Mouse (Mus musculus): ENCODE data around the gene Cdk15. TPM values are rescaled to one million over a fixed set of nuclear protein-coding genes. Genes with fewer than 3 reads are reported as not detected.

The Cdk15 gene
- polyA plus RNA-seq, 1 experiment from 2014 or later: 0.18 TPM

DNA sequence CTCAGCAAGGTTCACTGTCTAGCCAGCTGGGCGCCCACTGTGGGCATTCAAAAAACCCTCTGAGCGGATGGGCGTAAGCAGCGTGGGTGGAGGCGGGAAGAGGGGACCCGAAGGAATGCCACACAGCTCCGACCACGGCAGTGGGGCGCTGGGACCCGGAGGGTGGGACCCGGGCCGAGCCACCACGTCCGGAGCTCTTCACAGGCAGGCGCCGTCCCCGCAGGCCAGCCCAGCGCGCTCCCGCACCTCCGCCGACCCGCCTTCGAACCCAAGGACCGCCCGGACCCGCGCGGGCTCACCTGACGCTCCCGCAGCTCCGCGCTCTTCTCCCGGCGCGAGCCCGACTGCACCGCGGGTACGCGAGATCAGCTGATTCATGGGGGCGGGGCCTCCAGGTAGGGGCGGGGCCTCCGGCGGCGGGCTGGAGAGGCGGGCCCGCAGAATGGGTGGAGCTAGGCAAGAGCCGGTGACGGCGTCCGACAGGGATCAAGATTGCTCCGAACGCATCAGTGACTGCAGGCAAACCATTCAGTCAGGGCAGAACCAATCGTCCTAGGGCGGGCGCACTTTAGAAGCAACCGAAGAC, 19.8 kb upstream of the Cdk15 start, which contains the start of gene Als2:
Gene Als2 (minus strand): TSS at position 376 of the 586 bp plus-strand sequence.
- H3K9me3 ChIP-seq: no peaks in the 10 kb centered on the region

DNA sequence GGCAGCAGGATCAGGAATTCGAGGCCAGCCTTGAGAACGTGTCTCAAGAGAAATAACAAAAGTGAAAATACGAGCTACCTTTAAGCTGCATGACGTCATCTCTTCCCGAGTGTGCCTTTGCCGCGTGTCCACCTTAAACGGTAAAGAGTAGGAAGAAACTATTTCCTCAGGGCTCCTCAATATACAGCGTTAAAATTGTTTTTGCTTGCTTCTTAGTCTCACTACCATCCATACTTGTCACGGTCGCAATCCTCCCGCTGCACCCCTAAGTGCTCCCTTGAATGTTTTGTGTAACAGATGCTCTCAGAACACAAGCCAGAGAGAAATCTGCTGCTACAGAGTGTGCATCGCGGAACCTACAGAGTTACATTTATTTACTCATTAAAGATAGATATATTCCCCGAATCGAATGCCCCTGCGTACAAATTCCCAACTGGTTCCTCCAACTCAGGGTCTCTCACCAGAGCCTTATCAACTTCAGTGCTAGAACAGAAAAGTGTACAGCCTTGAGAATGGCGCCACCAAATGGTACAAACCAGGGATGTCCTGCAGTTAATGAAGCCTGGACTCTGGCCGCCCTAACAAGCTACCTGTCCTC, 19.0 kb upstream of the Cdk15 start:
- under 1% methylated on average over 19 of the region's 19 CpGs for WGBS
- peak; percentile 47; the same call in 1 of the 2 replicates for ATAC-seq (ENCODE audit: insufficient read depth, low FRiP score, low read depth)
- H3K4me3 ChIP-seq (replicated peaks): peak overlapping the region; percentile 91
- peak overlapping the region; percentile 82; the same call in 1 of the 2 replicates for H3K27ac ChIP-seq
- H3K27me3 ChIP-seq (replicated peaks): no peaks in the 10 kb centered on the region
- peak overlapping the region; percentile 79 for H3K4me2 ChIP-seq
- H3K9ac ChIP-seq: peak overlapping the region; percentile 44; the same call in 1 of the 2 replicates
- no peaks in the 10 kb centered on the region for H3K4me1 ChIP-seq
- no peaks in the 10 kb centered on the region for H3K36me3 ChIP-seq
- no peaks in the 10 kb centered on the region for H3K9me3 ChIP-seq

More for the DNA sequence above, 19.8 kb upstream of the Cdk15 start, which contains the start of gene Als2:
- Histone ChIP-seq H3K4me2 (peak within 1 kb of the TSS; percentile 79), H3K27me3 (replicated peaks) (no peaks in the 10 kb centered on the region), H3K27ac (peak within 1 kb of the TSS; percentile 82; the same call in 1 of the 2 replicates), H3K4me3 (replicated peaks) (peak within 1 kb of the TSS; percentile 91), H3K9ac (peak within 1 kb of the TSS; percentile 66), H3K4me1 (no peaks in the 10 kb centered on the region), H3K36me3 (no peaks in the 10 kb centered on the region)
- under 1% methylated on average over 56 of the region's 58 CpGs for WGBS
- ATAC-seq (ENCODE audit: insufficient read depth, low FRiP score, low read depth): peak; percentile 97

DNA sequence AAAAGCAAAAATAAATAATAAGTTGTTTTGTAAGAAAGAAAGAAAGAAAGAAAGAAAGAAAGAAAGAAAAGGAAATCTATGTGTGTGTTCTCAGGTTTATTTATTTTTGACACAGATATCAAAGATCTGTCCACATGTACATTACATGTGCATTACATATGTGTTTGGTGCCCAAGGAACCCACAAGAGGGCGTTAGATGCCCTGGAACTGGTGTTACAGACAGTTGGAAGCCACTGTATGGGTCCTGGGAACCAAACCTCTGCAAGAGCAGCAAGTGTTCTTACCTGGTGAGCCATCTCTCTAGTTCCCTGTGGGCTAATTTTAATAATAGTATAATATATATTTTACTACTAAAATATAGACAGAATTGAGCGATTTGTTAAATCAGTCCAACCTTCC, 12.9 kb upstream of the Cdk15 start:
- WGBS: 55% methylated on average over 2 of the region's 2 CpGs

DNA sequence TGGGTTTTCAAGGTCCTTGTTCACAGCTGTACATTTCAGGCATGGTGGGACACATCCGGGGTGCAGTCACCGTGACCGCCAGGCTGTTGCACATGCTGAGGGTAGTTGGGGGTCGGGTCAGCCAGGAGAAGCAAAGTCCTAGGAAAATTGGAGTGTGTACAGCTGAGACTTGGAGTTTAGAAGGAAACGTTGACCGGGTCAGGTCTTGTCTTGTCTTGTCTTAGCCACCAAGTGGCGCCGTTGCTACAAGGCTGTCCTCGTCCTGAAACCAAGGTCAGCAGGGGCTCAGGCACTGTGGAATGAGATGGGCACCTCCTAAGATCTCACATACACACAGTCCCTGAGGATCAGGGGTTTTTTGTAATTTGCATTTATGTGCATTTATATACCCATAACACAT, 9.1 kb upstream of the Cdk15 start:
- no peaks in the 10 kb centered on the region for H3K36me3 ChIP-seq
- H3K9me3 ChIP-seq: no peaks in the 10 kb centered on the region
- no peaks in the 10 kb centered on the region for H3K27me3 ChIP-seq (replicated peaks)
- H3K4me1 ChIP-seq: no peaks in the 10 kb centered on the region
- no peak overlapping the region for H3K9ac ChIP-seq
- ATAC-seq (ENCODE audit: insufficient read depth, low FRiP score, low read depth): no peak
- no peak overlapping the region for H3K4me2 ChIP-seq
- no peak overlapping the region for H3K4me3 ChIP-seq (replicated peaks)
- 8% methylated on average over 9 of the region's 9 CpGs for WGBS
- H3K27ac ChIP-seq: no peak overlapping the region

More for the DNA sequence above, 12.9 kb upstream of the Cdk15 start:
- H3K9me3 ChIP-seq: no peaks in the 10 kb centered on the region
- H3K9ac ChIP-seq: no peak overlapping the region
- H3K4me1 ChIP-seq: no peaks in the 10 kb centered on the region
- no peak for ATAC-seq (ENCODE audit: insufficient read depth, low FRiP score, low read depth)
- H3K27ac ChIP-seq: no peak overlapping the region
- H3K4me2 ChIP-seq: no peak overlapping the region
- H3K36me3 ChIP-seq: no peaks in the 10 kb centered on the region
- H3K27me3 ChIP-seq (replicated peaks): no peaks in the 10 kb centered on the region
- no peak overlapping the region for H3K4me3 ChIP-seq (replicated peaks)

DNA sequence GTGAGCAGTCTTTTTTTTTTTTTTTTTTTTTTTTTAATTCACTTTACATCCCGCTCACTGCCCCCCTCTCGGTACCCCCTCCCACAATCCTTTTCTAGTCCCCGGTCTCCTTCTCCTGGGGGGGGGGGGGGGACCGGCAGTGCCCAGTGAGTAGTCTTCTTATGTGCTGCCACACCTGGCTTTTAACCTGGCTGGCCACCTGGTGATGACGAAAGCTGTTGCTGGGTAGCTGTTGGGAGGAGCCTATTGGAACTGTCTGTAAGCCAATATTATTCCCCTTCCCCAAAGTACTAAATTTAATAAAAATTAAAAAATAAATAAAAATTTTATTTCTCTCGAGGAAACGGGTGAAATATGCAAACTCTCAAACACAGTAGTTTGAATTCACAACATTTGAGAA, 3.9 kb upstream of the Cdk15 start:
- Histone ChIP-seq H3K4me3 (replicated peaks) (no peak overlapping the region; the same call in 1 of the 2 replicates), H3K27ac (no peak overlapping the region), H3K36me3 (no peaks in the 10 kb centered on the region), H3K4me2 (peak overlapping the region; percentile 56), H3K4me1 (no peaks in the 10 kb centered on the region), H3K27me3 (replicated peaks) (no peaks in the 10 kb centered on the region), H3K9ac (no peak overlapping the region), H3K9me3 (no peaks in the 10 kb centered on the region)
- no peak for ATAC-seq (ENCODE audit: insufficient read depth, low FRiP score, low read depth)
- 5% methylated on average over 6 of the region's 7 CpGs for WGBS

DNA sequence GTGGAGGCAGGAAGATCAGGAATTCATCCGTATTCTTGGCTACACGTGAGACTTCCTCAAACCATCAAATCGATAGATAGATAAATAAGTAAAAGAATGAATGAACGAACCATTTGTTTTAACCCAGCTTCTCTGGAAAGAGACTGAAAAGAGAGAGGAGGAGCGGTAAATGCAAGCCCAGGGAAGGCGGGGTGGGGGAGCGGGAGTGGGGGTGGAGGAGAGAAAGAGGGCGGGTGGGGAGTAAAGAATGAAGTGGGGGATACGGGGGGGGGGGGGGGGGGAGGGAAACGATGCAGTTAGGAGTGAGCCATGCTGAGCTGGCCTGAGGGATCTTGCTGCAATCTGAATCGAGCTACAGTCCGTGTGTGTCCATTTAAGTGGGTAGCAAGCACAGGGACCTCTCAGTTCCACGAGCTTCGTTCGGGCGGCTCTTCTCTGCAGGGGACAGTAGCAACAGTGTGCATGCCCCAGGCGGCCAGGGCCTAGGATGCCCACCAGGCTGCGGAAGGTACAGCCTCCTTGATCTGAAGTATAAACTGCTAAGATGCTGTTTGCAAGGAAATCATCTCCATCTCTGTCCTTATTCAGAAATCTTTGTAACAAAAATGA, 3.3 kb upstream of the Cdk15 start:
- Histone ChIP-seq H3K27me3 (replicated peaks) (no peaks in the 10 kb centered on the region), H3K36me3 (no peaks in the 10 kb centered on the region), H3K27ac (no peak overlapping the region), H3K4me2 (peak overlapping the region; percentile 56), H3K9me3 (no peaks in the 10 kb centered on the region), H3K9ac (no peak overlapping the region), H3K4me1 (no peaks in the 10 kb centered on the region), H3K4me3 (replicated peaks) (peak overlapping the region; percentile 21)
- ATAC-seq (ENCODE audit: insufficient read depth, low FRiP score, low read depth): no peak
- 6% methylated on average over 16 of the region's 18 CpGs for WGBS

DNA sequence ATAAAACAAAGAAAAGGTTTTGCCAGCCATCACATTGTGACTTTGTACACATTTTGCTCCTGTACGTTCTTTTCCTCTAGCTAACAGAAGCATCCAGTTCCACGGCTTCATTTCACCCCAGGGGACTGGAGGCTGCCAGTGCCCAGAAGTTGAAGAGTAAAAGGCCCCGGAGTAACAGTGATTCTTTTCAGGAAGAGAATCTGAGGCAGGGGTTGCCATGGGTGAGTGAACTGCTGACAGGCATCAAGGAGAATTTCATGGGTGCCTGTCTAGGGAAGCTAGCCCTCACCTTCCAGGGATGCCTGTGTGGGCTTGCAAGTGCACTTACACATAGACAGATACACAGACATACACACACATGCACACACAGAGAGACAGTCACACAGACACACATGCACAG, 1.0 kb downstream of the Cdk15 start:
- 66% methylated on average over 3 of the region's 3 CpGs for WGBS
- no peaks in the 10 kb centered on the region for H3K4me1 ChIP-seq
- H3K9ac ChIP-seq: no peak overlapping the region
- no peak overlapping the region for H3K4me3 ChIP-seq (replicated peaks)
- no peaks in the 10 kb centered on the region for H3K9me3 ChIP-seq
- no peaks in the 10 kb centered on the region for H3K36me3 ChIP-seq
- ATAC-seq (ENCODE audit: insufficient read depth, low FRiP score, low read depth): no peak
- H3K27ac ChIP-seq: no peak overlapping the region
- no peaks in the 10 kb centered on the region for H3K27me3 ChIP-seq (replicated peaks)
- H3K4me2 ChIP-seq: no peak overlapping the region

DNA sequence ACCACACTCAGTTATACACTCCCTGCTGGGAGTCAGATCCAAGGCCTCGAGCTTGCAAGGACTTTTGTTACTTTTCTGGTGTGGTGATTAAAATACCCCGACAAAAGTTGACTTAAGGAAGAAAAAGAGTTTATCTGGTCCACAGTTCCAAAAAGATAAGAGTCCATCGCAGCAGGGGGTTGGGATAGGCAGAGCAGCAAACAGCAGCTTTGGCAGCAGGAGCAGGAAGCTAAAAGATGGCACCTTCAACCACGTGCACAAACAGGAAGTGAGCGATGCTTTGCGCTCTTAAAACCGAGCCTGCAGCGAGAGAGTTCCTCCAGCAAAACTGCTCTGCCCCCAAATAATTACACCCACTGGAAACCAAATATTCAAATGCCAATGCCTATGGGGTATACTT, 12.2 kb downstream of the Cdk15 start:
- Histone ChIP-seq H3K4me1 (no peaks in the 10 kb centered on the region), H3K27me3 (replicated peaks) (no peaks in the 10 kb centered on the region), H3K9ac (no peak overlapping the region), H3K9me3 (no peaks in the 10 kb centered on the region), H3K27ac (no peak overlapping the region), H3K4me2 (no peak overlapping the region), H3K4me3 (replicated peaks) (no peak overlapping the region), H3K36me3 (no peaks in the 10 kb centered on the region)
- WGBS: 48% methylated on average over 8 of the region's 8 CpGs
- no peak for ATAC-seq (ENCODE audit: insufficient read depth, low FRiP score, low read depth)

DNA sequence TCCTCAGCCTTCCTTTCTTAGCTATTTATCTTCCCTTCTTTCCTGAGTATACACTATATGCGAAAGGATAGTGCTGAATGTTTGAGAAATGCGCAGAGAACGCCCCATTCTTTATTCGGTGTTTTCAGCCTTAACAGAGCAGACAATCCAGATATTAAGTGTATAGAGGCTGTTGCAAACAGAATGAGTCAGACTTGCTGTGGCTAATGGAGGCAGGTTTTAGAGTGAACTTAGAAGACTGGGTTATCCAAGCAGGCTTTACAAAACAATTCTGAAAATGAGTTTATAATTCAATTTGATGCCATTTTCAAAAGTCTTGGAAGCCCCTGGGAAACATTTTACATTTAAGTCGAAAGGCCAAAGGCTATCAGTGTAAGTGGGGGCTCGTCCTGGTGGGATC, 12.8 kb downstream of the Cdk15 start:
- Histone ChIP-seq H3K4me1 (no peaks in the 10 kb centered on the region), H3K27me3 (replicated peaks) (no peaks in the 10 kb centered on the region), H3K27ac (no peak overlapping the region), H3K4me3 (replicated peaks) (no peak overlapping the region), H3K36me3 (no peaks in the 10 kb centered on the region), H3K4me2 (no peak overlapping the region), H3K9ac (no peak overlapping the region), H3K9me3 (no peaks in the 10 kb centered on the region)
- ATAC-seq (ENCODE audit: insufficient read depth, low FRiP score, low read depth): no peak
- WGBS: 79% methylated on average over 6 of the region's 6 CpGs

DNA sequence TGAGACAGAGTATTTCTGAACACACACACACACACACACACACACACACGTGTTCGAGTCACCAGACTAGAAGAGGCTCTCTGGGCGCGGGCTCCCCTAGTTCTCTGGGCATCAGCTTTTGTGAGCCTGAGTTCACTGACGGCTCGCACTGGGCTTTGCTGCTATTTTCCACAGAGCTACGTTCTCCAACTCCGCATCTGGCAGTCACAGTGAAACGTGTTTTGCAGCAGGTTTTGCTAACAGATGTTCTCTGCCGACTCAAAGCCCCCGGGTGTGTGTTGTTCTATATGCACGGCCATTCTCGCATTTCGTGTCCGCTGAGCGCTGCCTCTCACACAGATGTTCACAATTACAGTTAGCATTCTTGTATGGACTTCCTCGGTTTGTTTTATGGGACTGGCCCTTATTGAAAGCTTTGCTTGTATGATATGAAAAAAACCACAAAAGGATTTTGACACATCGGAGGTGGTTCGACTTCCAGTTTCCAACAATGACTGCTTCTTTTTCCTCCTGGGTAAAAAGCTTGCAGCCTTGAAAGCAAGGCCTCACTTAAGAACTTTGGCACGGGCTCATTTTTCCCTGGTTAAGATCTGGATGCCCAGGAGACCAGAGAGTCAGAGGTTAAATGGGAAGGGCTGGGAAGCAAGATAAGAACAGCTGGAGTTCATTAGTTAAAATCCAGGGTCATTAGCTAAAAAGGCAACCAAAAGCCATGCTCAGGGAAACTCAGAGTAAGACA, 13.4 kb downstream of the Cdk15 start:
- Histone ChIP-seq H3K4me1 (no peaks in the 10 kb centered on the region), H3K9ac (no peak overlapping the region), H3K9me3 (no peaks in the 10 kb centered on the region), H3K36me3 (no peaks in the 10 kb centered on the region), H3K27ac (peak overlapping the region; percentile 24; the same call in 1 of the 2 replicates), H3K27me3 (replicated peaks) (no peaks in the 10 kb centered on the region), H3K4me3 (replicated peaks) (no peak overlapping the region), H3K4me2 (no peak overlapping the region)
- no peak for ATAC-seq (ENCODE audit: insufficient read depth, low FRiP score, low read depth)
- 31% methylated on average over 20 of the region's 20 CpGs for WGBS

DNA sequence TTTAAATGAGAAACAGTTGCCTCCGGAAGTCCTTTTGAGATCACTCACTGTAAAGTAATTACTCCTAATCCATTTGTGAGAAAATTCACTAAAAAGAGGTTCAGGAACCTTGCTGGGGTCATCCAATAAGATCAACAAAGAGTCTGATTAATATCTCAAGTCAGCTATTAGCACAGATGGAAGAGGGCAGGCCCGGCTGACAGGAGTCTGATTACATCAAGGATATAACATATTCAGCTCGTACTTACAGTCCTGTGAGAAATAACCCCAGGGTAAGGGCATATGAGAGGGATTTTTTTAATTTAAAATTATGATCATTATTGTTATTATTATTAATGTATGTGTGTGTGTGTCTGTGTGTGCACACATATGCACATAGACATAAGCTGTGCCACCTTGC, 15.5 kb downstream of the Cdk15 start:
- H3K4me1 ChIP-seq: no peaks in the 10 kb centered on the region
- WGBS: 66% methylated on average over 3 of the region's 3 CpGs
- ATAC-seq (ENCODE audit: insufficient read depth, low FRiP score, low read depth): no peak
- no peak overlapping the region for H3K4me3 ChIP-seq (replicated peaks)
- H3K9ac ChIP-seq: no peak overlapping the region
- H3K4me2 ChIP-seq: no peak overlapping the region
- no peaks in the 10 kb centered on the region for H3K9me3 ChIP-seq
- no peaks in the 10 kb centered on the region for H3K36me3 ChIP-seq
- H3K27me3 ChIP-seq (replicated peaks): no peaks in the 10 kb centered on the region
- H3K27ac ChIP-seq: no peak overlapping the region

DNA sequence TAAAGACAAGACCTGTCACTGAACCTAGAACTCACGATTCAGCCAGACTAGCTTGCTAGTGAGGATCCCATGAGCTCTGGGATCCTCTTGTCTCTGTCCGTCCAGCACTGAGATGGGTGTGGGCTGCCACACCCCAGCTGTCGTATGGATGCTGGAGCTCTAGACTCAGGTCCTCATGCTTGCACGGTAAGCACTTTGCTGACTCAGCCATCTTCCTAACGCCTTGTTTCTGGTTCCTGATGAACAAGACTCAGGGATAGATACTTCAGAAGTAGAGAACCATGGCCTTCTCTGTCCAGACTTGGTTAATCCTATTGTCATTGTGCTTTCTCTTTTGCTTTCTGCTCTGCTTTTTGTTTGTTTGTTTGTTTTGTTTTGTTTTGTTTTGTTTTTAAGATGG, 29.2 kb downstream of the Cdk15 start:
- no peak for ATAC-seq (ENCODE audit: insufficient read depth, low FRiP score, low read depth)
- no peak overlapping the region for H3K27ac ChIP-seq
- H3K27me3 ChIP-seq (replicated peaks): no peaks in the 10 kb centered on the region
- H3K9ac ChIP-seq: no peak overlapping the region
- H3K4me2 ChIP-seq: no peak overlapping the region
- H3K9me3 ChIP-seq: no peaks in the 10 kb centered on the region
- no peaks in the 10 kb centered on the region for H3K36me3 ChIP-seq
- H3K4me3 ChIP-seq (replicated peaks): no peak overlapping the region
- WGBS: 79% methylated on average over 5 of the region's 5 CpGs
- no peaks in the 10 kb centered on the region for H3K4me1 ChIP-seq
